Mouse (Mus musculus) heart, embryonic 11.5 days (tissue): ENCODE results near the gene Pla2g4b. TPM values are rescaled to one million over a fixed set of nuclear protein-coding genes. Genes with fewer than 3 reads are reported as not detected.

ENCODE experiments used
- ATAC-seq: fragments of 200-750 bp; cut with Nextera tagmentation; replicated peaks from 2 replicates; pipeline ENCODE4 v1.8.0; 2017; ENCODE audit warnings: moderate library complexity; ENCODE audit not compliant: insufficient number of reproducible peaks, low FRiP score, low TSS enrichment
- H3K27ac ChIP-seq: fragments of 300-500 bp; sonication (generic); 2 replicates; pipeline ENCODE4 v1.5.1; 2014; ENCODE audit warnings: mild to moderate bottlenecking, low read depth, low read length
- H3K27me3 ChIP-seq: fragments of 300-500 bp; sonication (generic); 2 replicates; pipeline ENCODE4 v1.6.1; 2014; ENCODE audit warnings: mild to moderate bottlenecking, low read length, mixed read lengths; ENCODE audit not compliant: control insufficient read depth, insufficient read depth
- H3K36me3 ChIP-seq: fragments of 300-500 bp; sonication (generic); 2 replicates; pipeline ENCODE4 v1.6.1; 2014; ENCODE audit warnings: mild to moderate bottlenecking, low read length, moderate library complexity, mixed read lengths; ENCODE audit not compliant: control insufficient read depth, insufficient read depth
- H3K4me1 ChIP-seq: fragments of 300-500 bp; sonication (generic); 2 replicates; pipeline ENCODE4 v1.6.1; 2014; ENCODE audit warnings: low read length; ENCODE audit not compliant: control insufficient read depth, insufficient read depth
- H3K4me2 ChIP-seq: fragments of 300-500 bp; sonication (generic); 2 replicates; pipeline ENCODE4 v1.6.1; 2014; ENCODE audit warnings: mild to moderate bottlenecking, moderate library complexity
- H3K4me3 ChIP-seq: fragments of 300-500 bp; sonication (generic); 2 replicates; pipeline ENCODE4 v1.5.1; 2014; ENCODE audit warnings: low read depth, low read length
- H3K9ac ChIP-seq: fragments of 300-500 bp; sonication (generic); 2 replicates; pipeline ENCODE4 v1.6.1; 2014; ENCODE audit warnings: mild to moderate bottlenecking, low read depth, low read length, moderate library complexity
- H3K9me3 ChIP-seq: fragments of 300-500 bp; sonication (generic); replicated peaks from 2 replicates; pipeline ENCODE4 v1.6.1; 2016; ENCODE audit warnings: low read length; ENCODE audit not compliant: control insufficient read depth
- WGBS: fragments of 180-500 bp; shearing (Covaris S2); extraction: QIAGEN DNeasy Blood & Tissue Kit; methylation state at CpG from one replicate; pipeline ENCODE4 v1.1.7; 2014; ENCODE audit not compliant: insufficient replicate concordance; 5-methylcytosine and 5-hydroxymethylcytosine counted together
- polyA plus RNA-seq: library from polyadenylated mRNA; unstranded; fragments of >200 nt; fragmentation: Nextera tagmentation; extraction: Ambion mirVana; gene quantifications from 2 replicates; pipeline ENCODE4 v1.2.1, GENCODE M21; 2014

Pla2g4b gene
- polyA plus RNA-seq, 1 experiment from 2014 or later: 1.2 TPM

- no peak overlapping the region; the same call in 1 of the 2 replicates for H3K9ac ChIP-seq
- no peaks in the 10 kb centered on the region for H3K36me3 ChIP-seq
- no peak overlapping the region for H3K4me2 ChIP-seq
- peak overlapping the region; percentile 71 for H3K27ac ChIP-seq
- 46% methylated on average over 9 of the region's 9 CpGs for WGBS
- no peaks in the 10 kb centered on the region for H3K9me3 ChIP-seq
- no peak overlapping the region for H3K4me3 ChIP-seq
- H3K4me1 ChIP-seq: peaks cover 5% of the 10 kb centered on the region
- ATAC-seq: 0 out of 2 replicates have a peak, but pooled peaks have one; percentile 39
- H3K27me3 ChIP-seq: no peaks in the 10 kb centered on the region
Measured at GRCm38 (mm10) chr2:119995391-119996281, 37.6 kb upstream of the Pla2g4b start.

GRCm38 (mm10) chr2:119997354-119997753, 35.9 kb upstream of the Pla2g4b start:
- H3K4me3 ChIP-seq: no peak overlapping the region
- peaks cover 16% of the 10 kb centered on the region for H3K4me1 ChIP-seq
- H3K4me2 ChIP-seq: no peak overlapping the region
- H3K36me3 ChIP-seq: no peaks in the 10 kb centered on the region
- no peak overlapping the region for H3K9ac ChIP-seq
- H3K9me3 ChIP-seq: no peaks in the 10 kb centered on the region
- H3K27ac ChIP-seq: no peak overlapping the region
- no peak for ATAC-seq
- H3K27me3 ChIP-seq: no peaks in the 10 kb centered on the region
- WGBS: 81% methylated on average over 4 of the region's 4 CpGs

- Histone ChIP-seq H3K36me3 (no peaks in the 10 kb centered on the region), H3K27ac (no peak overlapping the region), H3K9ac (no peak overlapping the region), H3K4me2 (no peak overlapping the region), H3K4me3 (no peak overlapping the region), H3K9me3 (no peaks in the 10 kb centered on the region), H3K4me1 (peaks cover 15% of the 10 kb centered on the region), H3K27me3 (no peaks in the 10 kb centered on the region)
- 89% methylated on average over 2 of the region's 2 CpGs for WGBS
- ATAC-seq: no peak
Measured at GRCm38 (mm10) chr2:119999731-120000130, 33.5 kb upstream of the Pla2g4b start.

GRCm38 (mm10) chr2:120000882-120001584, 32.2 kb upstream of the Pla2g4b start:
- WGBS: 47% methylated on average over 3 of the region's 3 CpGs
- Histone ChIP-seq H3K4me1 (peaks cover 13% of the 10 kb centered on the region), H3K4me2 (no peak overlapping the region), H3K9me3 (no peaks in the 10 kb centered on the region), H3K27me3 (no peaks in the 10 kb centered on the region), H3K9ac (no peak overlapping the region), H3K4me3 (no peak overlapping the region), H3K36me3 (no peaks in the 10 kb centered on the region), H3K27ac (peak overlapping the region; percentile 50; the same call in 1 of the 2 replicates)
- no peak for ATAC-seq

GRCm38 (mm10) chr2:120001956-120002355, 31.3 kb upstream of the Pla2g4b start:
- Histone ChIP-seq H3K4me1 (peaks cover 13% of the 10 kb centered on the region), H3K27me3 (no peaks in the 10 kb centered on the region), H3K4me2 (no peak overlapping the region), H3K36me3 (no peaks in the 10 kb centered on the region), H3K9me3 (no peaks in the 10 kb centered on the region), H3K4me3 (no peak overlapping the region), H3K27ac (no peak overlapping the region), H3K9ac (no peak overlapping the region)
- WGBS: 73% methylated on average over 4 of the region's 4 CpGs
- ATAC-seq: no peak

- Histone ChIP-seq H3K27me3 (no peaks in the 10 kb centered on the region), H3K4me1 (peaks cover 13% of the 10 kb centered on the region), H3K9ac (no peak overlapping the region), H3K36me3 (no peaks in the 10 kb centered on the region), H3K27ac (no peak overlapping the region), H3K9me3 (no peaks in the 10 kb centered on the region), H3K4me3 (no peak overlapping the region), H3K4me2 (no peak overlapping the region)
- WGBS: 71% methylated on average over 2 of the region's 2 CpGs
- ATAC-seq: no peak
Measured at GRCm38 (mm10) chr2:120003970-120004369, 29.2 kb upstream of the Pla2g4b start.

- Histone ChIP-seq H3K27me3 (no peaks in the 10 kb centered on the region), H3K9me3 (no peaks in the 10 kb centered on the region), H3K4me3 (no peak overlapping the region), H3K9ac (no peak overlapping the region), H3K4me2 (no peak overlapping the region), H3K4me1 (peaks cover under 1% of the 10 kb centered on the region; the same call in 1 of the 2 replicates), H3K36me3 (no peaks in the 10 kb centered on the region), H3K27ac (no peak overlapping the region)
- no peak for ATAC-seq
- WGBS: 87% methylated on average over 7 of the region's 7 CpGs
Measured at GRCm38 (mm10) chr2:120006696-120007095, 26.5 kb upstream of the Pla2g4b start.

- no peak overlapping the region for H3K27ac ChIP-seq
- no peaks in the 10 kb centered on the region for H3K36me3 ChIP-seq
- H3K27me3 ChIP-seq: no peaks in the 10 kb centered on the region
- ATAC-seq: no peak
- no peak overlapping the region for H3K4me3 ChIP-seq
- 77% methylated on average over 4 of the region's 4 CpGs for WGBS
- H3K4me2 ChIP-seq: no peak overlapping the region
- H3K9ac ChIP-seq: no peak overlapping the region
- no peaks in the 10 kb centered on the region for H3K4me1 ChIP-seq
- H3K9me3 ChIP-seq: no peaks in the 10 kb centered on the region
Measured at GRCm38 (mm10) chr2:120007680-120008210, 25.5 kb upstream of the Pla2g4b start.
